Mouse (Mus musculus): ENCODE measurements around the gene Fem1a.

DNA sequence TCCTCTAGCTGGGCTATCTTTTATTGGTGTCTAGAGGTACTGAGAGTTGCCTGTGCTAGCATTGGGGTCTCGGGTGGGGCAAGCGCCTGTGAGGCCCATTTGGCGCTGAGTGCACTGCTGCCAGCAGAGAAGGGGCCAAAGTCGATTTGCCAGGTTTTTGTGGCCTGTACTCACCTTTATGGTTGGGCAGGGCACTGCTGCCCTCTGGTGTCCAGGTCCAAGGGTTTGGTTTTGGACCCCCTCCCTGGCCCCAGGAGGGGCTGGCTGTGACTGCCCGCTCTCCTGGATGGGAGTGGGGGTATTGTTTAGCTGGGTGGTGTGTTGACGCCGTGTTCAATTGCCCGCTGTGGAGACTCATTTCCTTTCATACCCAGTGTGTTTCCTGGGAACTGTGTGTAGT, 49.2 kb downstream of the Fem1a start:
- TF ChIP-seq POLR2A (IDR thresholded peaks at IDR 0.05; ENCODE audit: borderline replicate concordance, extremely low read depth, insufficient read depth, insufficient read length, poor library complexity, severe bottlenecking): no peak
- peak; percentile 45; the same call in 1 of the 2 replicates for TF ChIP-seq CTCF (IDR thresholded peaks at IDR 0.05; ENCODE audit: borderline replicate concordance, extremely low read depth, insufficient read depth, insufficient read length)

Data from brain, embryonic 14.5 days (tissue).